Mouse (Mus musculus): ENCODE data around the gene Rpl35a. TPM values are rescaled to one million over a fixed set of nuclear protein-coding genes. Genes with fewer than 3 reads are reported as not detected.
A peak's percentile ranks its signal among the peaks of the same experiment; 100 is the strongest.
"Not testable (repeated sequence)": the region's sequence is repeated elsewhere in the genome, so short reads cannot be mapped to it uniquely, and the experiment has no call there.

The Rpl35a gene
- total RNA-seq, 2 experiments from 2014 or later: 427 to 468 TPM

- no peak for DNase-seq
Observed at GRCm38 (mm10) chr16:33056786-33057185, 533 bp downstream of the Rpl35a start.

- no peak for DNase-seq
Observed at GRCm38 (mm10) chr16:33058033-33058432, 1.8 kb downstream of the Rpl35a start.

- not testable (repeated sequence) for DNase-seq
Observed at GRCm38 (mm10) chr16:33058656-33059055, 2.4 kb downstream of the Rpl35a start.

GRCm38 (mm10) chr16:33059471-33059870 is 3.2 kb downstream of the Rpl35a start:
- no peak for DNase-seq

- no peak for DNase-seq
Observed at GRCm38 (mm10) chr16:33060926-33061325, 4.7 kb downstream of the Rpl35a start.

GRCm38 (mm10) chr16:33061400-33061799 is 5.1 kb downstream of the Rpl35a start:
- no peak for DNase-seq

GRCm38 (mm10) chr16:33062024-33062681 is 5.9 kb downstream of the Rpl35a start, which contains the start of gene Lmln:
Gene Lmln, plus strand, starts transcription at chr16:33062521.
- DNase-seq: peak; percentile 92

GRCm38 (mm10) chr16:33062682-33063131 is 6.5 kb downstream of the Rpl35a start:
- DNase-seq: no peak

GRCm38 (mm10) chr16:33063267-33063666 is 7.0 kb downstream of the Rpl35a start:
- DNase-seq: no peak

- no peak for DNase-seq
Observed at GRCm38 (mm10) chr16:33064636-33065035, 8.4 kb downstream of the Rpl35a start.

- no peak for DNase-seq
Observed at GRCm38 (mm10) chr16:33070928-33071327, 14.7 kb downstream of the Rpl35a start.

- DNase-seq: no peak
Observed at GRCm38 (mm10) chr16:33072871-33073557, 16.8 kb downstream of the Rpl35a start.

- no peak for DNase-seq
Observed at GRCm38 (mm10) chr16:33074967-33075366, 18.7 kb downstream of the Rpl35a start.

- no peak for DNase-seq
Observed at GRCm38 (mm10) chr16:33076078-33076477, 19.8 kb downstream of the Rpl35a start.

GRCm38 (mm10) chr16:33077069-33077627 is 20.9 kb downstream of the Rpl35a start:
- no peak for DNase-seq

GRCm38 (mm10) chr16:33080063-33080462 is 23.8 kb downstream of the Rpl35a start:
- DNase-seq: no peak

GRCm38 (mm10) chr16:33082951-33083350 is 26.7 kb downstream of the Rpl35a start:
- no peak for DNase-seq

GRCm38 (mm10) chr16:33083996-33084395 is 27.7 kb downstream of the Rpl35a start:
- DNase-seq: no peak

- DNase-seq: no peak
Observed at GRCm38 (mm10) chr16:33085666-33086065, 29.4 kb downstream of the Rpl35a start.

All from heart, postnatal 4 days (tissue).